Mouse (Mus musculus): ENCODE data around the gene Cbll1.

GRCm38 (mm10) chr12:31444827-31445226 is 54.6 kb downstream of the Cbll1 start:
- TF ChIP-seq POLR2A (IDR thresholded peaks at IDR 0.05; ENCODE audit: low read depth, low read length) (no peak), CTCF (IDR thresholded peaks at IDR 0.05; ENCODE audit: extremely low read depth, insufficient read depth, insufficient read length, insufficient replicate concordance) (no peak)

All from spleen, adult 2 months (tissue).